In genomic region chr11:61091642-61092262, GRCm38 (mm10) we compare ENCODE assay signal across 9 mouse cellular contexts. TPM values are rescaled to one million over a fixed set of nuclear protein-coding genes. Genes with fewer than 3 reads are reported as not detected.
DNase-seq lines count a peak whose midpoint lies in the region; TF ChIP-seq lines count a peak whose summit lies in the region.
"Had no signal": no experiment of that assay in that cellular context is flagged by ENCODE, and none has a peak within 500 bp of the region (broad histone marks: within the 10 kb centered on the region; RNA-seq: fewer than 3 reads in every experiment).

No protein-coding gene starts in this region.

- no peak overlapping the region for H3K4me3 ChIP-seq in MEL (ENCODE audit: control insufficient read depth in 1 of 2, insufficient read depth in 1 of 2, low read depth in 2 of 2, low read length in 2 of 2)
- H3K4me3 ChIP-seq in layer of hippocampus, adult 2 months: no peak overlapping the region

- TF ChIP-seq POLR2A in MEL (IDR thresholded peaks at IDR 0.05; ENCODE audit: control insufficient read depth in 1 of 2, insufficient read depth in 1 of 2, low read depth in 1 of 2, low read length in 2 of 2, poor library complexity in 1 of 2): no peak

- DNase-seq in gastrocnemius, adult 18-20 months (ENCODE audit: low spot score): peak; percentile 68
- no peak for DNase-seq in gastrocnemius, postnatal 25 days
- DNase-seq in MEL (ENCODE audit: low read depth, low spot score): peak; percentile 84
- DNase-seq in cerebellum, adult 9-11 months: peak; percentile 72
- DNase-seq in gastrocnemius, adult 8-10 months (ENCODE audit: low spot score in 2 of 2): peak; percentile 40 to 44
- DNase-seq in layer of hippocampus, adult 2 months (ENCODE audit: low spot score in 2 of 2): peak; percentile 59 to 84
- DNase-seq in lung, postnatal 4 days: peak; percentile 56 to 76
- DNase-seq in right cerebral cortex, postnatal 4 days: peak; percentile 85

- H3K4me1 ChIP-seq in MEL (ENCODE audit: control insufficient read depth in 1 of 2, insufficient read depth in 2 of 2, low read length in 2 of 2): peaks cover 0 to 5% of the 10 kb centered on the region in 2 experiments; a peak in 1 of 4 replicates

- no peak for TF ChIP-seq EP300 in MEL (IDR thresholded peaks at IDR 0.05; ENCODE audit: low read depth in 1 of 2, low read length in 2 of 2)

- no peak; the same call in none of the 2 replicates for TF ChIP-seq RAD21 in MEL (IDR thresholded peaks at IDR 0.05; ENCODE audit: low read depth, low read length)

- no peaks in the 10 kb centered on the region for H3K79me2 ChIP-seq in MEL (ENCODE audit: control insufficient read depth, insufficient read depth, low read length, poor library complexity)

- H3K9me3 ChIP-seq in MEL (replicated peaks; ENCODE audit: insufficient read depth, low read length): no peaks in the 10 kb centered on the region; the same call in 1 of the 2 replicates

- no peaks in the 10 kb centered on the region for H3K36me3 ChIP-seq in MEL (ENCODE audit: control insufficient read depth in 1 of 2, insufficient read depth in 2 of 2, low read length in 2 of 2)

- H3K9ac ChIP-seq in MEL (ENCODE audit: control insufficient read depth, low read depth, low read length, poor library complexity, severe bottlenecking): no peak overlapping the region

- peaks cover 3 to 18% of the 10 kb centered on the region in 2 experiments; a peak in 3 of 4 replicates for H3K27me3 ChIP-seq in MEL (ENCODE audit: control insufficient read depth in 1 of 2, insufficient read depth in 2 of 2, low read length in 2 of 2)

- H3K27ac ChIP-seq in MEL (ENCODE audit: control insufficient read depth, low read depth, low read length): no peak overlapping the region
- no peak overlapping the region for H3K27ac ChIP-seq in layer of hippocampus, adult 2 months
- H3K27ac ChIP-seq: macrophage had no signal

- TF ChIP-seq CTCF in MEL (IDR thresholded peaks at IDR 0.05 in 2 of 3, conservative IDR thresholded peaks at IDR 0.05 in 1 of 3; ENCODE audit: control insufficient read depth in 1 of 3, insufficient read depth in 1 of 3, low read depth in 2 of 3, low read length in 3 of 3, poor library complexity in 1 of 3, severe bottlenecking in 1 of 3): peak; percentile 66 to 94 (median 92)
- peak; percentile 96 for TF ChIP-seq CTCF in layer of hippocampus, adult 2 months (conservative IDR thresholded peaks at IDR 0.05)

TF ChIP-seq in MEL, 35 proteins besides CTCF, POLR2A, EP300 and RAD21:
- TF ChIP-seq ZNF384 (IDR thresholded peaks at IDR 0.05; ENCODE audit: low read depth, low read length) (peak; percentile 77), MAZ (IDR thresholded peaks at IDR 0.05; ENCODE audit: low read depth, low read length) (0 out of 2 replicates have a peak, but pooled peaks have one; percentile 36), SIN3A (IDR thresholded peaks at IDR 0.05; ENCODE audit: low read length) (peak; percentile 58), TCF12 (IDR thresholded peaks at IDR 0.05; ENCODE audit: low read depth, low read length) (no peak), MYC (IDR thresholded peaks at IDR 0.05; ENCODE audit: low read depth, low read length) (0 out of 2 replicates have a peak, but pooled peaks have one; percentile 56), NELFE (IDR thresholded peaks at IDR 0.05; ENCODE audit: low read depth, low read length) (0 out of 2 replicates have a peak, but pooled peaks have one; percentile 8), ZC3H11A (IDR thresholded peaks at IDR 0.05; ENCODE audit: low read depth, low read length) (peak; percentile 98), RCOR1 (IDR thresholded peaks at IDR 0.05; ENCODE audit: low read depth, low read length) (peak; percentile 79), SMC3 (IDR thresholded peaks at IDR 0.05; ENCODE audit: low read depth, low read length) (peak; percentile 95), TAL1 (IDR thresholded peaks at IDR 0.05; ENCODE audit: low read length) (no peak), KAT2A (conservative IDR thresholded peaks at IDR 0.05; ENCODE audit: low read depth, low read length) (no peak)

RNA-seq across cellular contexts. Expression of gene Tnfrsf13b, which starts 34.8 kb away (rescaled TPM):
- total RNA-seq in gastrocnemius, adult 18-20 months (2021): under 1 TPM in 1 of 2 experiments, not detected in 1; 0.43 TPM
- under 1 TPM; 0.20 to 0.75 TPM for total RNA-seq in gastrocnemius, postnatal 25 days (2021)
- 7.7 and 11.9 TPM in 2 replicates for total RNA-seq in MEL (2012; rRNA removed)
- polyA plus RNA-seq in MEL (2012; ENCODE audit: insufficient read depth in 1 of 2, insufficient read length in 2 of 2, low read depth in 1 of 2, low replicate concordance in 2 of 2, missing spikeins in 1 of 2): 10 to 100 TPM in 1 of 2 experiments, not detected in 1; 17.9 TPM
- total RNA-seq in gastrocnemius, adult 8-10 months (2022): under 1 TPM in 3 of 4 experiments, not detected in 1; 0.19 to 0.29 (median 0.19) TPM
- total RNA-seq in layer of hippocampus, adult 2 months (2021): 1 to 10 TPM in 1 of 2 experiments, under 1 TPM in 1; 0.98 to 1.5 TPM
